Mouse (Mus musculus): ENCODE measurements at regions not wholly inside any gene's neighbourhood (a gene's known extent, or its start where the extent isn't known, plus 50 kb on each side); places are given as distances from the start of the nearest gene placed in this dataset.

DNA sequence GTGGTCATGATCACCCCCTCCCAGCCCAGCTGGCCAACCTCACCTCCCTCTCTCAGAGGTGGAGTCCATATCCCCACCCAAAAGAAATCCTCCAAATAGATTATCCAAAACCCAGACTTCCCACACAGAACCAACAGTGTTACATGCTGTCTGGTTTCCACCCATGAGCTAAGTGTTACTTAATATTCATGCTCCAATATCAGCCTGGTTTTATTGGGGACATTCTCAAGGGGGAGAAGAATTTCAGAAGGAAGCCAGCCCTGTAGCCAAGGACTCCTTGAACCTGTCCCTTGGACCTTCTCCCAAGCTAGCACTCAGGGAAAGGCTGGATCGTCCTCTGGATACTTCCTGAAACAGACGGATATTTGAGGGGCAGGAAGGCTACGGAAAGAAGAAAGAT lies 268.6 kb downstream of the Tle3 start:
- TF ChIP-seq CTCF (conservative IDR thresholded peaks at IDR 0.05; ENCODE audit: low read length), result no peak
- no peak for TF ChIP-seq NANOG (IDR thresholded peaks at IDR 0.05; ENCODE audit: borderline replicate concordance, low read length)

Measured in E14TG2a.4 (cell line).